Mouse (Mus musculus) E14TG2a.4 (cell line): ENCODE data around the gene Sar1b.

Source experiments
- CTCF ChIP-seq: conservative IDR thresholded peaks from 2 replicates; pipeline ENCODE4 v1.5.1; 2014; ENCODE audit warnings: low read length
- NANOG ChIP-seq: IDR thresholded peaks from 2 replicates; pipeline ENCODE4 v1.6.1; 2014; ENCODE audit warnings: borderline replicate concordance, low read length, mixed read lengths
- POU5F1 ChIP-seq: IDR thresholded peaks from 2 replicates; pipeline ENCODE4 v1.6.1; 2014; ENCODE audit warnings: low read length, borderline replicate concordance

- no peak for TF ChIP-seq CTCF
- no peak for TF ChIP-seq NANOG
- no peak for TF ChIP-seq POU5F1
Measured at GRCm38 (mm10) chr11:51767579-51768220, 4.2 kb downstream of the Sar1b start.
